Mouse (Mus musculus) heart, embryonic 14.5 days (tissue): ENCODE results near the gene Selenbp1. TPM values are rescaled to one million over a fixed set of nuclear protein-coding genes. Genes with fewer than 3 reads are reported as not detected.
A peak's percentile ranks its signal among the peaks of the same experiment; 100 is the strongest.
"Not testable (repeated sequence)": the region's sequence is repeated elsewhere in the genome, so short reads cannot be mapped to it uniquely, and the experiment has no call there.

Source experiments
- ATAC-seq: fragments of 200-750 bp; cut with Nextera tagmentation; 2 replicates; pipeline ENCODE4 v1.8.0; 2017; ENCODE audit warnings: low read depth, moderate TSS enrichment; ENCODE audit not compliant: insufficient number of reproducible peaks, insufficient read depth, low FRiP score
- H3K27ac ChIP-seq, 2 experiments: fragments of 200-500 bp in 1 of 2; fragments of 300-500 bp in 1 of 2; sonication (generic) in 1 of 2; replicated peaks in 1 of 2; 2 replicates each; pipeline ENCODE4 v1.5.1; 2012 to 2014; ENCODE audit warnings: low read depth in 2 of 2, low read length in 2 of 2, control low read depth in 1 of 2, mild to moderate bottlenecking in 1 of 2, mixed read lengths in 1 of 2; ENCODE audit not compliant: control insufficient read depth in 1 of 2, insufficient read depth in 1 of 2
- H3K27me3 ChIP-seq: fragments of 300-500 bp; sonication (generic); 2 replicates; pipeline ENCODE4 v1.6.1; 2014; ENCODE audit warnings: mild to moderate bottlenecking, low read length, control low read depth; ENCODE audit not compliant: control insufficient read depth, insufficient read depth
- H3K36me3 ChIP-seq: fragments of 300-500 bp; sonication (generic); 2 replicates; pipeline ENCODE4 v1.6.1; 2014; ENCODE audit warnings: mild to moderate bottlenecking, control low read depth, low read length, mixed read lengths; ENCODE audit not compliant: control insufficient read depth, insufficient read depth
- H3K4me1 ChIP-seq, 2 experiments: fragments of 200-500 bp in 1 of 2; fragments of 300-500 bp in 1 of 2; sonication (generic) in 1 of 2; 2 replicates each; pipeline ENCODE4 v1.6.1; 2012 to 2014; ENCODE audit warnings: low read length in 2 of 2, control low read depth in 1 of 2, mixed read lengths in 1 of 2; ENCODE audit not compliant: control insufficient read depth in 2 of 2, insufficient read depth in 2 of 2
- H3K4me2 ChIP-seq: fragments of 300-500 bp; sonication (generic); 2 replicates; pipeline ENCODE4 v1.6.1; 2014; ENCODE audit warnings: mild to moderate bottlenecking, low read length
- H3K4me3 ChIP-seq, 2 experiments: fragments of 200-500 bp in 1 of 2; fragments of 300-500 bp in 1 of 2; sonication (generic) in 1 of 2; 2 replicates each; pipeline ENCODE4 v1.5.1; 2012 to 2014; ENCODE audit warnings: low read length in 2 of 2, mild to moderate bottlenecking in 2 of 2, control low read depth in 1 of 2, low read depth in 1 of 2, moderate library complexity in 1 of 2; ENCODE audit not compliant: control insufficient read depth in 1 of 2, insufficient read depth in 1 of 2
- H3K9ac ChIP-seq: fragments of 300-500 bp; sonication (generic); 2 replicates; pipeline ENCODE4 v1.6.1; 2014; ENCODE audit warnings: mild to moderate bottlenecking, low read length
- H3K9me3 ChIP-seq: fragments of 300-500 bp; sonication (generic); 2 replicates; pipeline ENCODE4 v1.6.1; 2016; ENCODE audit warnings: low read length, control low read depth; ENCODE audit not compliant: control insufficient read depth
- WGBS: fragments of 180-500 bp; shearing (Covaris S2); extraction: QIAGEN DNeasy Blood & Tissue Kit; methylation state at CpG from one replicate; pipeline ENCODE4 v1.1.7; 2014; 5-methylcytosine and 5-hydroxymethylcytosine counted together
- polyA plus RNA-seq: library from polyadenylated mRNA; unstranded; fragments of >200 nt; fragmentation: Nextera tagmentation; extraction: Ambion mirVana; gene quantifications from 2 replicates; pipeline ENCODE4 v1.2.1, GENCODE M21; 2014

Selenbp1 gene
- 71.7 and 74.5 TPM in 2 replicates for polyA plus RNA-seq

GRCm38 (mm10) chr3:94932809-94933564 is at the start of gene Selenbp1:
TSS of gene Selenbp1 (plus strand) at chr3:94933056.
- 7% methylated on average over 16 of the region's 16 CpGs for WGBS
- Histone ChIP-seq H3K4me2 (peak within 1 kb of the TSS; percentile 73), H3K4me3 (peak within 1 kb of the TSS; percentile 44 to 56), H3K9ac (peak within 1 kb of the TSS; percentile 71), H3K9me3 (no peaks in the 10 kb centered on the region), H3K36me3 (no peaks in the 10 kb centered on the region), H3K4me1 (peaks cover 8 to 12% of the 10 kb centered on the region in 2 experiments), H3K27ac (peak within 1 kb of the TSS; percentile 93 to 94), H3K27me3 (no peaks in the 10 kb centered on the region)
- ATAC-seq = peak; percentile 87

GRCm38 (mm10) chr3:94886316-94887224 is 46.3 kb upstream of the Selenbp1 start, which contains the start of gene Psmb4:
TSS of gene Psmb4 (minus strand) at chr3:94886961.
- under 1% methylated on average over 60 of the region's 61 CpGs for WGBS
- peak; percentile 62; the same call in 1 of the 2 replicates for ATAC-seq
- Histone ChIP-seq H3K36me3 (peaks cover 41% of the 10 kb centered on the region), H3K27me3 (no peaks in the 10 kb centered on the region), H3K4me3 (peak within 1 kb of the TSS; percentile 76 to 81), H3K4me2 (peak within 1 kb of the TSS; percentile 90), H3K4me1 (peaks cover 6 to 14% of the 10 kb centered on the region in 2 experiments), H3K9ac (peak within 1 kb of the TSS; percentile 90), H3K9me3 (no peaks in the 10 kb centered on the region), H3K27ac (peak within 1 kb of the TSS; percentile 61 to 78)

- H3K36me3 ChIP-seq = peaks cover 21% of the 10 kb centered on the region
- H3K9ac ChIP-seq = no peak overlapping the region
- no peak overlapping the region for H3K27ac ChIP-seq
- H3K4me3 ChIP-seq = no peak overlapping the region
- H3K4me1 ChIP-seq = peaks cover 6 to 14% of the 10 kb centered on the region in 2 experiments
- no peak overlapping the region for H3K4me2 ChIP-seq
- no peaks in the 10 kb centered on the region for H3K9me3 ChIP-seq
- H3K27me3 ChIP-seq = no peaks in the 10 kb centered on the region
- ATAC-seq = no peak
These were observed 44.3 kb upstream of the Selenbp1 start for GRCm38 (mm10) chr3:94888595-94888994.

GRCm38 (mm10) chr3:94894076-94894475 is 38.8 kb upstream of the Selenbp1 start:
- Histone ChIP-seq H3K9me3 (no peaks in the 10 kb centered on the region), H3K4me1 (no peaks in the 10 kb centered on the region), H3K4me3 (no peak overlapping the region), H3K27me3 (no peaks in the 10 kb centered on the region; the same call in none of the 2 replicates), H3K27ac (no peak overlapping the region), H3K36me3 (no peaks in the 10 kb centered on the region), H3K9ac (no peak overlapping the region), H3K4me2 (no peak overlapping the region)
- WGBS = 58% methylated on average over 3 of the region's 3 CpGs
- no peak for ATAC-seq

GRCm38 (mm10) chr3:94902747-94903146 is 30.1 kb upstream of the Selenbp1 start:
- no peaks in the 10 kb centered on the region for H3K36me3 ChIP-seq
- H3K4me2 ChIP-seq = no peak overlapping the region
- no peak overlapping the region for H3K27ac ChIP-seq
- no peak overlapping the region for H3K4me3 ChIP-seq
- H3K4me1 ChIP-seq = no peaks in the 10 kb centered on the region
- H3K27me3 ChIP-seq = no peaks in the 10 kb centered on the region
- H3K9me3 ChIP-seq = no peaks in the 10 kb centered on the region
- WGBS = 19% methylated on average over 7 of the region's 7 CpGs
- ATAC-seq = no peak
- no peak overlapping the region for H3K9ac ChIP-seq

GRCm38 (mm10) chr3:94904759-94905158 is 28.1 kb upstream of the Selenbp1 start:
- not testable (repeated sequence) for H3K27me3 ChIP-seq, H3K9me3 ChIP-seq, ATAC-seq, H3K9ac ChIP-seq, H3K4me1 ChIP-seq, H3K4me2 ChIP-seq, H3K36me3 ChIP-seq, H3K4me3 ChIP-seq, H3K27ac ChIP-seq
- WGBS = 59% methylated on average over 3 of the region's 3 CpGs

GRCm38 (mm10) chr3:94906482-94906881 is 26.4 kb upstream of the Selenbp1 start:
- WGBS = 28% methylated on average over 1 of the region's 1 CpGs
- Histone ChIP-seq H3K36me3 (no peaks in the 10 kb centered on the region), H3K9ac (no peak overlapping the region), H3K4me1 (no peaks in the 10 kb centered on the region), H3K27ac (no peak overlapping the region), H3K27me3 (no peaks in the 10 kb centered on the region), H3K4me2 (no peak overlapping the region), H3K9me3 (no peaks in the 10 kb centered on the region), H3K4me3 (no peak overlapping the region)
- ATAC-seq = no peak
